Mouse (Mus musculus): Measurements from ENCODE around the gene Espnl.

- TF ChIP-seq EP300 (IDR thresholded peaks at IDR 0.05; ENCODE audit: low read length) (no peak), BHLHE40 (IDR thresholded peaks at IDR 0.05; ENCODE audit: low read depth, low read length) (no peak), CTCF (conservative IDR thresholded peaks at IDR 0.05 in 1 of 2, IDR thresholded peaks at IDR 0.05 in 1 of 2; ENCODE audit: low read depth in 2 of 2, low read length in 2 of 2) (no peak)
Observed at GRCm38 (mm10) chr1:91350841-91351240, 29.0 kb downstream of the Espnl start, which contains the start of gene Klhl30.

Measured in CH12.LX (cell line).